Mouse (Mus musculus) gonadal fat pad, adult 2 months (tissue): ENCODE data around the gene Pafah1b1. TPM values are rescaled to one million over a fixed set of nuclear protein-coding genes. Genes with fewer than 3 reads are reported as not detected.

Experiments used
- DNase-seq: peaks from one replicate; pipeline ENCODE4 v3.0.0-alpha.2; 2012; ENCODE audit warnings: low read depth
- polyA plus RNA-seq: library from polyadenylated mRNA; depleted of rRNA; stranded (reverse); fragments of >200 nt; gene quantifications from 2 replicates; pipeline ENCODE4 v1.2.3, GENCODE M21; 2012; rRNA removed

Gene Pafah1b1
- 29.1 and 30.4 TPM in 2 replicates for polyA plus RNA-seq

GRCm38 (mm10) chr11:74724235-74724791 is at the start of gene Pafah1b1:
Gene Pafah1b1, minus strand, starts transcription at chr11:74724670.
- peak; percentile 30 for DNase-seq

DNA sequence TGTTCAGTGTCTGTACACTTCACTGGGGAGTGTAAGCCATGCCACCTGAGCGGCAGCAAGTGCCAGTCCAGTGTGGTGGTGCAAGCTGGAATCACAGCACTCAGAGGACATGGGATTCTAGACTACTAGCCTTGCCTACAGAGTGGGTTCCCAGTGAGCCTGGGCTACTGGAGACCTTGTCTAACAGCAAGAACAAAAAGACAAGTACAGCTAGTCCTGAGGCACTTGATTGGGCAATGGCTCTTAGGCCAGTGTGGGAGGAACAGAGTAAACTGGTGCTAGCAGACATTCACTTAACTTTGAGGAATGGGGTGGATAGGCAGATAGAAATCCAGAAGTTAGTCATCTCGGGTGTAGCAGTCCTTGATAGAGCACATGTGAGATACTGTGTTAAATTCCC is 47.9 kb upstream of the Pafah1b1 start:
- DNase-seq = peak; percentile 83

DNA sequence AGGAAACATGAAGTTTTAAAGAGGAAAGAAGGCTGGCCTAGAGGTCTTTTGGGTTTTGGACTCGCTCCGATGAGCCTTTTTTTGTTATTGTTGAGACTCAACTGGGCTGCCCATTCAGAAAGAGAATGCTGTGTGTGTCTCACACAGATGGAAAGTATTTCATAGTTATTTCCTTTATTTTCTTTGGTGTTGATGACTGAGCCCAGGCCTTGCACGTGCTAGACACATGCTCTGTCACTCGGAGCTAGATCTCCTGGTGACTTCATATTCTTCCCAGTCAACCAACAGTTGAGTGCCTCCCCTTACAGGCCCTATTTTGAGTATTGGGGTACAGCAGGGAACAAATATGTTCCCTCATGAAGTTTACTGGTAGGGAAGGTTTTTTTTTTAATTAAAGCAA is 47.2 kb upstream of the Pafah1b1 start:
- no peak for DNase-seq

- DNase-seq = no peak
Observed at GRCm38 (mm10) chr11:74771234-74771633, 46.8 kb upstream of the Pafah1b1 start.

DNA sequence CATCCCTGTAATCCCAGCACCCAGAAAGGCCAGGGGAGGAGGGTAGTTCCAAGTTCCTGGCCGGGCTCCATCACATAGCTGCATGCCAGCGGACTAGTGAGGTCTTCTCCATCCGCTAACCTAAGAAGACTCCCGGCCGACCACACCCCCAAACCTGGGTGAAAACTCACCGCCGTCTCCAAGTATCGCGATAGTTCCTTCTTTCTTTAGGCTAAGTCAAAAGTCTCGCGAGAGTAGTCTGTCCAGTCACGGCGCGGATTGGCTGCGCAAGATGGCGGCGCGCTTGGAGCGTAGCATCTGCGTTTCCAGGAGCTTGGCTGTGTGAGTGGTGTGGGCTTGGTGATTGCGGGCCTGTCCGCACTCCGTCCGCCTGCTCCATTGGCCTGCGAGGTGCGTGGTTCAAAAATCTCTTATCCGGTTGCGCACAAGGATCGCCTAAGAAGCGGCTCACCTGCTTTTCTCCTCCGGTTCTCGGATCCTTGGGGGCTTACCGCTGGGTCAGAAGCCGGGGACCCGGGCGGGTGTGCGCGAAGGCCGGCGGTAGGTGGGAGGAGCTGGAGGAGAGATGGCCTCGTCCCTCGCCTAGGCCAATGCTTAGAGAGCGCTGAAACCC is 46.2 kb upstream of the Pafah1b1 start, which contains the start of gene Mettl16:
Gene Mettl16 (plus strand): TSS at position 236 of the 613 bp plus-strand sequence.
- peak; percentile 65 for DNase-seq

GRCm38 (mm10) chr11:74770037-74770436 is 45.6 kb upstream of the Pafah1b1 start:
- no peak for DNase-seq

GRCm38 (mm10) chr11:74768045-74768444 is 43.6 kb upstream of the Pafah1b1 start:
- DNase-seq = no peak

- DNase-seq = no peak
Observed at GRCm38 (mm10) chr11:74767469-74767868, 43.0 kb upstream of the Pafah1b1 start.

- peak; percentile 46 for DNase-seq
Observed at GRCm38 (mm10) chr11:74763960-74764625, 39.6 kb upstream of the Pafah1b1 start.

GRCm38 (mm10) chr11:74761011-74761705 is 36.7 kb upstream of the Pafah1b1 start:
- DNase-seq = no peak

GRCm38 (mm10) chr11:74756631-74757030 is 32.2 kb upstream of the Pafah1b1 start:
- DNase-seq = no peak

- DNase-seq = no peak
Observed at GRCm38 (mm10) chr11:74751352-74752066, 27.0 kb upstream of the Pafah1b1 start.

DNA sequence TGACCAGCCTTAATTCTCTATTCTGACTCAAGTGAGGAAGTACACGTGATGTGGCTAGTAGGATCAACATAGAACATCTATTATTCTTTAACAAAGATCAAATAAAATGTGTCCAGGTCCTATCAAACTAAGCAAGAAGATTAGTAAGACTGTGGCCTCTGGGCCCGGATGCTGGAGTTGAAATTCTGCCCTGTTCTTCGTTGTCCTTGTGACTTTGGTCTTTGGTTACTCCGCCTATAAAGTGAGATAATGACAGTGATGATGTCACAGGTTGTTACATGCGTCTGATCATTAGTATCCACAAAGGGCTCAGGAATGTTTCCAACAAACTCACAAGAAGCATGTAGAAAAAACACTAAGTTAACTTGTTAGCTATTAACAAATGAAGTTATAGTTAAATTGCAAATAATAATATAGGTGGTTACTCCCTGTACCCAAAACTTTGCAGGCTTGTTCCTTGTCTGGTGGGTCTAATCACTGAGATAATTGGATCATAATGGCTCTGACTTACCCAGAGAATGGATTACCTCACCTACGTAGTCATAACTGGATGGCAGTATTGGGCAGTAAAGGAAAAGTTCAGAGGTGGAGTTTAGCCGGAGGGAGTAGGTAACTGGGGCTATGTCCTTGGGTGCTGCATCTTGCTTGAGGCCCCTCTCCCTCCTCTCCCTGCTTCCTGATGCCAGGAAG is 26.3 kb upstream of the Pafah1b1 start:
- no peak for DNase-seq

GRCm38 (mm10) chr11:74749241-74749640 is 24.8 kb upstream of the Pafah1b1 start:
- no peak for DNase-seq

DNA sequence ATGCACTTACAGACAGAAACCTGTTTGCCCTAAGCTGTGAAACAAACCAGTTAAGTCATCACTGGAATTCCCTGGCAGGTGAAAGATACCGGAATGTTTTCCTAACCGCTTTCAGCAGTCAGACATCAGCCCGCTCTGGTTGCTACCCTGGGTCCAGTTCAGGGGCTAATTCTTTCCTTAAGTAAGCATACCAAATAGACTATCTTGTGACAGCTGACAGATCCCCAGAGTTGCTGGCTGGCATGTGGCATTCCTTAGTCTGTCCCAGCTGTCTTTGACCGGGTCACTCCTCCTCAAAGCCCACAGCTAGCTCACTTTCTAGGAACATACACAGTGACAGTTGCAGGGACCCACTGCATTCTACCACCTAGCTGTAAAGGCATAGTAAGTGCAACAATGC is 23.6 kb upstream of the Pafah1b1 start:
- DNase-seq = no peak

GRCm38 (mm10) chr11:74737861-74738260 is 13.4 kb upstream of the Pafah1b1 start:
- no peak for DNase-seq

- no peak for DNase-seq
Observed at GRCm38 (mm10) chr11:74734917-74735316, 10.4 kb upstream of the Pafah1b1 start.

GRCm38 (mm10) chr11:74725181-74725580 is 711 bp upstream of the Pafah1b1 start:
- DNase-seq = no peak

DNA sequence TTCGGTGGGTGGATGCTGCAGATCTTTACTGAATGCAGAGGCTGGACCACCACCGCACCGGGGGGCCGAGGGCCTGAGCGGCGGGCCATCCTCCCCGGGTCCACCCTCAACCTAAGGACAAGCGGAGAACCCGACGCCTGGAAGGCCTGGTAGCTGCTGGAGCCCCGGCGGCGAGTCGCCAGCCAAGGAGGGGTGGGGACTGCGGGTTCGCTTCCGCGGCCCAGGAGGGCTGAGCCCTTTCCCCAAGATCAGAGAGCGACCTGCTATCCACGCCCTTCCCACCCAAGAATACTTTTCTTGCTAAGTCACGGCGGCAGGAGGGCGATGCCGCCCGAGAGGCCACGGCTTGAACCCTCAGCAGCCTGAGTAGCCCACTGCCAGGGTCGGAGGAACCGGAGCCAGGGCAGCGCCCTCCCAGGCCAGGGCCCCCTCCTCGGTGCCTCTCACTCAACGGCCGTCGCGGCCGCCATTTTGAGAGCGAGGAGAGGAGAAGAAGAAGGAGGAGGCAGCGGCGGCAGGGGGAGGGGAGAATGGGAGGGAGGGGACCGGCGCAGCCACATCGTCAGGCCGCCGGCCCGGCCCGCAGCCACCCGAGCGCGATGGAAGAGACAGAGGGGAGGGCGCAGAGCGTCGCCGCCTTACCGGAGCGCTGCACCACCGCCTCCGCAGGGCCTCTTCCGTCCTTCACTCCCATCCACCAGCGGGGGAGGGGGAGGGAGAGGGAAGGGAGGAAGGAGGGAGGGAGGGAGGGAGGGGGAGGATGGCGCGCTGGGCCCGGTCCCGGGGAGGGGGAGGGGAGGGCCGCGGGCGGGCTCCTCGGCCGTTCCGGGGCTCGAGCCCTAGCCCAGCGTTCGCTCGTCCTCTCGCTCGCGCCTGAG is 874 bp downstream of the Pafah1b1 start:
- no peak for DNase-seq

DNA sequence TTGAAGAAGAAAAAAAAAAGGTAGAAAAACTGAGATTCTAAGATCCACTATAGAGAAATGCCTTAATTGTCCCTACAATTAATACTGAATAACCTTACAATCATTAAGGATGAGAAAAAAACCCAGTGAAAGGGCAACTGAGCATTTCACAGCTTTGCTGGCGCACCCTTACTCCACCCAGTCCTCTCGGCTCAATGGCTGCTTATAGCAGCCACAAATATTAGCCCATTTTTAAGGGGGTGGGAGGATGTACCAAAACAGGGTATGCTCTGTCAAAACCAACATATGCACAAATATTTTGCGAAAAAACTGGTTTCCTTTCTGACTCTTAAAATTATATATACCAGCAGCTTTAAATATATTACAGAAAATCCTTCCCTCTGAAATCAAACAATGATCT is 2.5 kb downstream of the Pafah1b1 start:
- no peak for DNase-seq
